Mouse (Mus musculus): Measurements from ENCODE around the gene Zpld1.

Zpld1 gene

GRCm38 (mm10) chr16:55297886-55298285 lies at the start of gene Zpld1:
Gene Zpld1 (minus strand): TSS chr16:55297986.
- no peak for DNase-seq

GRCm38 (mm10) chr16:55345644-55346043 lies 47.9 kb upstream of the Zpld1 start:
- peak; percentile 8 for DNase-seq

- DNase-seq: no peak
Measured at GRCm38 (mm10) chr16:55321542-55322514, 24.0 kb upstream of the Zpld1 start.

GRCm38 (mm10) chr16:55316996-55317395 lies 19.2 kb upstream of the Zpld1 start:
- no peak for DNase-seq

GRCm38 (mm10) chr16:55312106-55312505 lies 14.3 kb upstream of the Zpld1 start:
- DNase-seq: no peak

GRCm38 (mm10) chr16:55282696-55283095 lies 15.1 kb downstream of the Zpld1 start:
- peak; percentile 38 for DNase-seq

- peak; percentile 81 for DNase-seq
Measured at GRCm38 (mm10) chr16:55277447-55277846, 20.3 kb downstream of the Zpld1 start.

GRCm38 (mm10) chr16:55265281-55265680 lies 32.5 kb downstream of the Zpld1 start:
- DNase-seq: no peak

- DNase-seq: no peak
Measured at GRCm38 (mm10) chr16:55260862-55261574, 36.8 kb downstream of the Zpld1 start.

GRCm38 (mm10) chr16:55259719-55260118 lies 38.1 kb downstream of the Zpld1 start:
- no peak for DNase-seq

GRCm38 (mm10) chr16:55240996-55241395 lies 56.8 kb downstream of the Zpld1 start:
- no peak for DNase-seq

- DNase-seq: no peak
Measured at GRCm38 (mm10) chr16:55228995-55229622, 68.7 kb downstream of the Zpld1 start.

GRCm38 (mm10) chr16:55203945-55204344 lies 93.8 kb downstream of the Zpld1 start:
- DNase-seq: no peak

- DNase-seq: no peak
Measured at GRCm38 (mm10) chr16:55190397-55190796, 107.4 kb downstream of the Zpld1 start.

- no peak for DNase-seq
Measured at GRCm38 (mm10) chr16:55185370-55185769, 112.4 kb downstream of the Zpld1 start.

Data from kidney, adult 9 months (tissue).